Mouse (Mus musculus) hindbrain, embryonic 13.5 days (tissue): ENCODE data around the gene Lalba. TPM values are rescaled to one million over a fixed set of nuclear protein-coding genes. Genes with fewer than 3 reads are reported as not detected.
"Not testable (repeated sequence)": the region's sequence is repeated elsewhere in the genome, so short reads cannot be mapped to it uniquely, and the experiment has no call there.

Experiments
- ATAC-seq: fragments of 200-750 bp; cut with Nextera tagmentation; 2 replicates; pipeline ENCODE4 v1.8.0; 2017; ENCODE audit warnings: moderate TSS enrichment; ENCODE audit not compliant: low FRiP score
- H3K27ac ChIP-seq: fragments of 300-500 bp; sonication (generic); 2 replicates; pipeline ENCODE4 v1.5.1; 2015; ENCODE audit warnings: inconsistent platforms, mild to moderate bottlenecking, moderate library complexity
- H3K27me3 ChIP-seq: fragments of 300-500 bp; sonication (generic); 2 replicates; pipeline ENCODE4 v1.6.1; 2015; ENCODE audit warnings: mild to moderate bottlenecking, inconsistent platforms
- H3K36me3 ChIP-seq: fragments of 300-500 bp; sonication (generic); 2 replicates; pipeline ENCODE4 v1.6.1; 2015; ENCODE audit warnings: mild to moderate bottlenecking, inconsistent platforms
- H3K4me1 ChIP-seq: fragments of 300-500 bp; sonication (generic); replicated peaks from 2 replicates; pipeline ENCODE4 v1.6.1; 2015; ENCODE audit warnings: inconsistent platforms
- H3K4me2 ChIP-seq: fragments of 300-500 bp; sonication (generic); 2 replicates; pipeline ENCODE4 v1.6.1; 2015; ENCODE audit warnings: inconsistent platforms, mild to moderate bottlenecking, moderate library complexity
- H3K4me3 ChIP-seq: fragments of 300-500 bp; sonication (generic); 2 replicates; pipeline ENCODE4 v1.5.1; 2015; ENCODE audit warnings: mild to moderate bottlenecking, inconsistent platforms
- H3K9ac ChIP-seq: fragments of 300-500 bp; sonication (generic); 2 replicates; pipeline ENCODE4 v1.6.1; 2015; ENCODE audit warnings: mild to moderate bottlenecking, inconsistent platforms
- H3K9me3 ChIP-seq: fragments of 300-500 bp; sonication (generic); 2 replicates; pipeline ENCODE4 v1.6.1; 2016; ENCODE audit warnings: inconsistent platforms
- WGBS: fragments of 180-500 bp; shearing (Covaris S2); methylation state at CpG from one replicate; pipeline ENCODE4 v1.1.7; 2015; 5-methylcytosine and 5-hydroxymethylcytosine counted together
- polyA plus RNA-seq: library from polyadenylated mRNA; unstranded; fragments of >200 nt; fragmentation: Nextera tagmentation; extraction: Ambion mirVana; gene quantifications from 2 replicates; pipeline ENCODE4 v1.2.1, GENCODE M21; 2015

Lalba gene
- polyA plus RNA-seq, 1 experiment from 2014 or later: not detected

GRCm38 (mm10) chr15:98483907-98484886, 1.7 kb upstream of the Lalba start:
- H3K9me3 ChIP-seq: no peaks in the 10 kb centered on the region
- no peaks in the 10 kb centered on the region for H3K36me3 ChIP-seq
- ATAC-seq: no peak
- H3K4me3 ChIP-seq: no peak overlapping the region
- H3K27me3 ChIP-seq: no peaks in the 10 kb centered on the region
- H3K9ac ChIP-seq: no peak overlapping the region
- no peaks in the 10 kb centered on the region for H3K4me1 ChIP-seq
- H3K4me2 ChIP-seq: no peak overlapping the region
- 80% methylated on average over 18 of the region's 18 CpGs for WGBS
- no peak overlapping the region for H3K27ac ChIP-seq

GRCm38 (mm10) chr15:98479568-98480102, 2.9 kb downstream of the Lalba start:
- Histone ChIP-seq H3K4me1 (no peaks in the 10 kb centered on the region), H3K36me3 (no peaks in the 10 kb centered on the region), H3K9ac (no peak overlapping the region), H3K4me2 (no peak overlapping the region), H3K9me3 (no peaks in the 10 kb centered on the region), H3K27ac (no peak overlapping the region), H3K27me3 (no peaks in the 10 kb centered on the region), H3K4me3 (no peak overlapping the region)
- ATAC-seq: no peak
- WGBS: 80% methylated on average over 7 of the region's 7 CpGs

- H3K4me2 ChIP-seq: no peak overlapping the region
- H3K27me3 ChIP-seq: no peaks in the 10 kb centered on the region
- H3K27ac ChIP-seq: no peak overlapping the region
- WGBS: 74% methylated on average over 5 of the region's 5 CpGs
- H3K4me3 ChIP-seq: no peak overlapping the region
- no peak for ATAC-seq
- no peaks in the 10 kb centered on the region for H3K36me3 ChIP-seq
- no peaks in the 10 kb centered on the region for H3K9me3 ChIP-seq
- H3K4me1 ChIP-seq: no peaks in the 10 kb centered on the region
- no peak overlapping the region for H3K9ac ChIP-seq
Measured at GRCm38 (mm10) chr15:98476281-98476680, 6.2 kb downstream of the Lalba start.

GRCm38 (mm10) chr15:98475382-98475781, 7.1 kb downstream of the Lalba start:
- 58% methylated on average over 10 of the region's 10 CpGs for WGBS
- Histone ChIP-seq H3K4me2 (no peak overlapping the region), H3K4me3 (no peak overlapping the region), H3K27ac (no peak overlapping the region), H3K36me3 (no peaks in the 10 kb centered on the region), H3K4me1 (no peaks in the 10 kb centered on the region), H3K27me3 (no peaks in the 10 kb centered on the region), H3K9ac (no peak overlapping the region), H3K9me3 (no peaks in the 10 kb centered on the region)
- ATAC-seq: no peak

- no peak overlapping the region for H3K4me3 ChIP-seq
- ATAC-seq: no peak
- H3K4me2 ChIP-seq: no peak overlapping the region
- no peak overlapping the region for H3K27ac ChIP-seq
- H3K4me1 ChIP-seq: no peaks in the 10 kb centered on the region
- no peak overlapping the region for H3K9ac ChIP-seq
- 82% methylated on average over 10 of the region's 10 CpGs for whole genome bisulfite sequencing
- no peaks in the 10 kb centered on the region for H3K9me3 ChIP-seq
- no peaks in the 10 kb centered on the region for H3K27me3 ChIP-seq
- H3K36me3 ChIP-seq: no peaks in the 10 kb centered on the region
Measured at GRCm38 (mm10) chr15:98474958-98475357, 7.6 kb downstream of the Lalba start.

GRCm38 (mm10) chr15:98471539-98471938, 11.0 kb downstream of the Lalba start:
- Histone ChIP-seq H3K4me1 (no peaks in the 10 kb centered on the region), H3K36me3 (no peaks in the 10 kb centered on the region), H3K9ac (no peak overlapping the region), H3K27ac (no peak overlapping the region), H3K4me3 (no peak overlapping the region), H3K27me3 (no peaks in the 10 kb centered on the region), H3K9me3 (no peaks in the 10 kb centered on the region; the same call in none of the 2 replicates), H3K4me2 (no peak overlapping the region)
- no peak for ATAC-seq
- 94% methylated on average over 13 of the region's 13 CpGs for WGBS

- no peak within 1 kb of the TSS for H3K27ac ChIP-seq
- no peaks in the 10 kb centered on the region for H3K4me1 ChIP-seq
- H3K4me3 ChIP-seq: no peak within 1 kb of the TSS
- no peak within 1 kb of the TSS for H3K9ac ChIP-seq
- H3K9me3 ChIP-seq: no peaks in the 10 kb centered on the region; the same call in none of the 2 replicates
- H3K36me3 ChIP-seq: no peaks in the 10 kb centered on the region
- 95% methylated on average over 4 of the region's 4 CpGs for WGBS
- H3K4me2 ChIP-seq: no peak within 1 kb of the TSS
- no peaks in the 10 kb centered on the region for H3K27me3 ChIP-seq
- ATAC-seq: no peak
Measured at GRCm38 (mm10) chr15:98469596-98469995, 12.9 kb downstream of the Lalba start, which contains the start of gene OR5BS1P. OR5BS1P (plus strand) TSS chr15:98469896.

- Histone ChIP-seq H3K36me3 (no peaks in the 10 kb centered on the region), H3K4me2 (no peak within 1 kb of the TSS), H3K27ac (no peak within 1 kb of the TSS), H3K9ac (no peak within 1 kb of the TSS), H3K9me3 (no peaks in the 10 kb centered on the region), H3K27me3 (no peaks in the 10 kb centered on the region), H3K4me1 (no peaks in the 10 kb centered on the region), H3K4me3 (no peak within 1 kb of the TSS)
- WGBS: 93% methylated on average over 7 of the region's 7 CpGs
- no peak for ATAC-seq
Measured at GRCm38 (mm10) chr15:98452288-98452687, 30.2 kb downstream of the Lalba start, which contains the start of gene Olfr281. Olfr281 (plus strand) TSS chr15:98452588.

- Histone ChIP-seq H3K4me1 (no peaks in the 10 kb centered on the region), H3K9ac (no peak overlapping the region), H3K27ac (no peak overlapping the region), H3K27me3 (no peaks in the 10 kb centered on the region), H3K9me3 (no peaks in the 10 kb centered on the region), H3K4me2 (peak overlapping the region; percentile 7; the same call in 1 of the 2 replicates), H3K4me3 (no peak overlapping the region), H3K36me3 (no peaks in the 10 kb centered on the region)
- 58% methylated on average over 4 of the region's 4 CpGs for WGBS
- ATAC-seq: no peak
Measured at GRCm38 (mm10) chr15:98448521-98448920, 34.0 kb downstream of the Lalba start.

- Histone ChIP-seq H3K4me3 (no peak overlapping the region), H3K9ac (no peak overlapping the region), H3K27ac (no peak overlapping the region), H3K4me1 (no peaks in the 10 kb centered on the region), H3K36me3 (no peaks in the 10 kb centered on the region), H3K9me3 (no peaks in the 10 kb centered on the region), H3K4me2 (no peak overlapping the region), H3K27me3 (no peaks in the 10 kb centered on the region)
- WGBS: 82% methylated on average over 3 of the region's 3 CpGs
- no peak for ATAC-seq
Measured at GRCm38 (mm10) chr15:98444561-98444960, 38.0 kb downstream of the Lalba start.

GRCm38 (mm10) chr15:98430925-98431324, 51.6 kb downstream of the Lalba start, which contains the start of gene Olfr282:
Olfr282 (plus strand) TSS chr15:98431225.
- H3K27ac ChIP-seq, H3K9ac ChIP-seq, H3K4me2 ChIP-seq, H3K27me3 ChIP-seq, H3K36me3 ChIP-seq, H3K4me1 ChIP-seq, ATAC-seq, H3K9me3 ChIP-seq, H3K4me3 ChIP-seq: not testable (repeated sequence)
- 85% methylated on average over 5 of the region's 5 CpGs for WGBS
